28 mouse cellular contexts compared by ENCODE assay signal in the genomic region with DNA sequence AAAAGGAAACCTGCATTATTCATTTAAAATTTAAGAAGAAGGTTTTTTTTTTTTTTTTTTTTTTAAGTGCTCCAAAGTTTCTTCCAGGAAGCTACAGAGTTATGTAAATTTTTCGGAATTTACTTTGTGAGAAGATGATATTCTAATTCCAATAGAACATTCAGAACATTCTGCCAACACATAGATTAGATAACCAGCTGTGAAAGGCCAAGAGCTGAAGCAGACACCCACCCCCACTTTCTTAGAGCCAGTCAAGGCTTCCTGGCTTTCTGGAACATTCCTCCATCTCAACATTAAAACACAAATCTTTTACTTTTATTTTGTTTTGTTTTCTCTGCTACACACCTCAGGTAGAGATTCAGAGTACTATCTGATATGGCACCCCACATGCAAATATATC. TPM values are rescaled to one million over a fixed set of nuclear protein-coding genes. Genes with fewer than 3 reads are reported as not detected.
DNase-seq lines count a peak whose midpoint lies in the region; ATAC-seq and TF ChIP-seq lines count a peak whose summit lies in the region.
"Had no signal": no experiment of that assay in that cellular context is flagged by ENCODE, and none has a peak within 500 bp of the region (broad histone marks: within the 10 kb centered on the region; RNA-seq: fewer than 3 reads in every experiment).

No protein-coding gene starts in this region.

- TF ChIP-seq CTCF in midbrain, postnatal 0 days (IDR thresholded peaks at IDR 0.05): no peak

- no peak; the same call in 1 of the 2 replicates for ATAC-seq in liver, embryonic 11.5 days (replicated peaks; ENCODE audit: low FRiP score)
- ATAC-seq in liver, embryonic 12.5 days: peak; percentile 49; the same call in 1 of the 2 replicates
- no peak for ATAC-seq in liver, embryonic 15.5 days (ENCODE audit: insufficient read depth)
- 0 out of 2 replicates have a peak, but pooled peaks have one; percentile 23 for ATAC-seq in megakaryocyte-erythroid progenitor cell, adult 5-6 weeks (replicated peaks; ENCODE audit: low FRiP score, low TSS enrichment, poor library complexity, severe bottlenecking)
- ATAC-seq in midbrain, postnatal 0 days (ENCODE audit: low FRiP score): no peak
- ATAC-seq: forebrain, embryonic 15.5 days had no signal

- no peak overlapping the region for H3K4me2 ChIP-seq in liver, embryonic 11.5 days
- H3K4me2 ChIP-seq in liver, embryonic 12.5 days: peak overlapping the region; percentile 25; the same call in 1 of the 2 replicates
- H3K4me2 ChIP-seq in liver, embryonic 15.5 days: no peak overlapping the region
- no peak overlapping the region for H3K4me2 ChIP-seq in midbrain, postnatal 0 days (ENCODE audit: low read depth, low read length, poor library complexity, severe bottlenecking)
- H3K4me2 ChIP-seq: embryonic facial prominence, embryonic 12.5 days; embryonic facial prominence, embryonic 15.5 days; forebrain, embryonic 12.5 days; forebrain, embryonic 15.5 days; heart, embryonic 13.5 days; hindbrain, embryonic 12.5 days; hindbrain, embryonic 15.5 days had no signal

- no peak overlapping the region for H3K4me3 ChIP-seq in liver, embryonic 11.5 days (ENCODE audit: low read depth, low read length)
- no peak overlapping the region for H3K4me3 ChIP-seq in liver, embryonic 12.5 days
- H3K4me3 ChIP-seq in liver, embryonic 15.5 days (replicated peaks): no peak overlapping the region
- H3K4me3 ChIP-seq in midbrain, postnatal 0 days (ENCODE audit: low read depth, low read length): no peak overlapping the region
- H3K4me3 ChIP-seq: embryonic facial prominence, embryonic 12.5 days; embryonic facial prominence, embryonic 15.5 days; erythroblast, embryonic 14.5 days; forebrain, embryonic 12.5 days; forebrain, embryonic 15.5 days; heart, adult 2 months; heart, embryonic 10.5 days; heart, embryonic 13.5 days; hindbrain, embryonic 12.5 days; hindbrain, embryonic 15.5 days had no signal

- no peak overlapping the region for H3K9ac ChIP-seq in liver, embryonic 11.5 days (ENCODE audit: low read depth, low read length)
- H3K9ac ChIP-seq in liver, embryonic 12.5 days: peak overlapping the region; percentile 39; the same call in 1 of the 2 replicates
- H3K9ac ChIP-seq in liver, embryonic 15.5 days: no peak overlapping the region
- H3K9ac ChIP-seq in midbrain, postnatal 0 days (replicated peaks; ENCODE audit: low read length, poor library complexity, severe bottlenecking): no peak overlapping the region
- H3K9ac ChIP-seq: embryonic facial prominence, embryonic 12.5 days; embryonic facial prominence, embryonic 15.5 days; forebrain, embryonic 12.5 days; forebrain, embryonic 15.5 days; heart, embryonic 13.5 days; hindbrain, embryonic 12.5 days; hindbrain, embryonic 15.5 days had no signal

- H3K9me3 ChIP-seq in liver, embryonic 11.5 days (ENCODE audit: control insufficient read depth, low read length): no peaks in the 10 kb centered on the region
- H3K9me3 ChIP-seq in liver, embryonic 12.5 days (replicated peaks): no peaks in the 10 kb centered on the region
- no peaks in the 10 kb centered on the region for H3K9me3 ChIP-seq in liver, embryonic 15.5 days (replicated peaks)
- H3K9me3 ChIP-seq in midbrain, postnatal 0 days (ENCODE audit: low read length): no peaks in the 10 kb centered on the region
- H3K9me3 ChIP-seq: embryonic facial prominence, embryonic 12.5 days; embryonic facial prominence, embryonic 15.5 days; forebrain, embryonic 12.5 days; forebrain, embryonic 15.5 days; G1E; heart, embryonic 10.5 days; heart, embryonic 13.5 days; hindbrain, embryonic 12.5 days; hindbrain, embryonic 15.5 days had no signal

- no peak overlapping the region for H3K27ac ChIP-seq in liver, embryonic 11.5 days (ENCODE audit: low read depth, low read length)
- peak overlapping the region; percentile 79 for H3K27ac ChIP-seq in liver, embryonic 12.5 days
- 0 out of 2 replicates have a peak overlapping the region, but pooled peaks have one; percentile 24 for H3K27ac ChIP-seq in liver, embryonic 15.5 days (replicated peaks)
- H3K27ac ChIP-seq in midbrain, postnatal 0 days (ENCODE audit: low read depth, low read length): no peak overlapping the region
- H3K27ac ChIP-seq: embryonic facial prominence, embryonic 12.5 days; embryonic facial prominence, embryonic 15.5 days; forebrain, embryonic 12.5 days; forebrain, embryonic 15.5 days; heart, adult 2 months; heart, embryonic 10.5 days; heart, embryonic 13.5 days; hindbrain, embryonic 12.5 days; hindbrain, embryonic 15.5 days had no signal

- no peaks in the 10 kb centered on the region for H3K27me3 ChIP-seq in liver, embryonic 11.5 days (replicated peaks; ENCODE audit: control insufficient read depth, insufficient read depth, low read length)
- H3K27me3 ChIP-seq in liver, embryonic 12.5 days (replicated peaks): no peaks in the 10 kb centered on the region
- H3K27me3 ChIP-seq in liver, embryonic 15.5 days: no peaks in the 10 kb centered on the region
- no peaks in the 10 kb centered on the region for H3K27me3 ChIP-seq in midbrain, postnatal 0 days (ENCODE audit: insufficient read depth, low read length)
- H3K27me3 ChIP-seq: CH12.LX; embryonic facial prominence, embryonic 12.5 days; embryonic facial prominence, embryonic 15.5 days; forebrain, embryonic 12.5 days; forebrain, embryonic 15.5 days; heart, embryonic 13.5 days; hindbrain, embryonic 12.5 days; hindbrain, embryonic 15.5 days had no signal

- WGBS in liver, embryonic 11.5 days: 53% methylated on average over 1 of the region's 1 CpGs
- 33% methylated on average over 1 of the region's 1 CpGs for WGBS in liver, embryonic 12.5 days (ENCODE audit: insufficient replicate concordance)
- WGBS in liver, embryonic 15.5 days (ENCODE audit: insufficient replicate concordance): 26% methylated on average over 1 of the region's 1 CpGs
- 83% methylated on average over 1 of the region's 1 CpGs for WGBS in midbrain, postnatal 0 days

- peaks cover 10% of the 10 kb centered on the region for H3K4me1 ChIP-seq in liver, embryonic 11.5 days (replicated peaks; ENCODE audit: control insufficient read depth, insufficient read depth, low read length)
- H3K4me1 ChIP-seq in liver, embryonic 12.5 days: peaks cover 50% of the 10 kb centered on the region
- peaks cover 43% of the 10 kb centered on the region for H3K4me1 ChIP-seq in liver, embryonic 15.5 days (replicated peaks)
- no peaks in the 10 kb centered on the region for H3K4me1 ChIP-seq in midbrain, postnatal 0 days (ENCODE audit: insufficient read depth, low read length)
- H3K4me1 ChIP-seq: embryonic facial prominence, embryonic 12.5 days; embryonic facial prominence, embryonic 15.5 days; forebrain, embryonic 12.5 days; forebrain, embryonic 15.5 days; heart, embryonic 10.5 days; hindbrain, embryonic 12.5 days; hindbrain, embryonic 15.5 days had no signal

- peak; percentile 30 for DNase-seq in liver
- DNase-seq in liver, embryonic 11.5 days (ENCODE audit: low spot score): no peak
- DNase-seq in midbrain, postnatal 0 days (ENCODE audit: low spot score): no peak
- DNase-seq in natural killer cell, adult 2 months (ENCODE audit: low spot score in 2 of 2): no peak
- DNase-seq in thymus, postnatal 4 days: no peak
- DNase-seq: adrenal gland, adult 2 months; adrenal gland, postnatal 25 days; B cell, adult 2 months; cerebellum, adult 2 months; cerebellum, adult 9-11 months; cerebellum, postnatal 25 days; gastrocnemius, postnatal 25 days; heart, adult 2 months; heart, postnatal 14 days had no signal

- no peaks in the 10 kb centered on the region for H3K36me3 ChIP-seq in liver, embryonic 11.5 days (ENCODE audit: control insufficient read depth, insufficient read depth, low read length)
- no peaks in the 10 kb centered on the region for H3K36me3 ChIP-seq in liver, embryonic 12.5 days
- no peaks in the 10 kb centered on the region for H3K36me3 ChIP-seq in liver, embryonic 15.5 days (replicated peaks)
- H3K36me3 ChIP-seq in midbrain, postnatal 0 days (ENCODE audit: insufficient read depth, low read length): no peaks in the 10 kb centered on the region
- H3K36me3 ChIP-seq: embryonic facial prominence, embryonic 12.5 days; embryonic facial prominence, embryonic 15.5 days; forebrain, embryonic 12.5 days; forebrain, embryonic 15.5 days; G1E; heart, embryonic 10.5 days; heart, embryonic 13.5 days; hindbrain, embryonic 12.5 days; hindbrain, embryonic 15.5 days had no signal

RNA-seq across cellular contexts. Expression of gene Rad23b, which starts 10.9 kb away (rescaled TPM):
- polyA plus RNA-seq in liver, embryonic 11.5 days (2014; fragmentation: Nextera tagmentation; extraction: Ambion mirVana): 61.9 and 67.9 TPM in 2 replicates
- polyA plus RNA-seq in liver, embryonic 12.5 days (2016; fragmentation: Nextera tagmentation; extraction: Ambion mirVana): 65.0 and 65.6 TPM in 2 replicates
- polyA plus RNA-seq in liver, embryonic 15.5 days (2015; fragmentation: Nextera tagmentation; extraction: Ambion mirVana): 33.5 and 36.6 TPM in 2 replicates
- 107 and 112 TPM in 2 replicates for total RNA-seq in megakaryocyte-erythroid progenitor cell, adult 5-6 weeks (2014; fragmentation: Nextera tagmentation)
- total RNA-seq in megakaryocyte-erythroid progenitor cell, adult 5-6 weeks (2017): 172 and 177 TPM in 2 replicates
- total RNA-seq in midbrain, postnatal 0 days (2014; rRNA removed): 195 and 294 TPM in 2 replicates
- polyA plus RNA-seq in midbrain, postnatal 0 days (2015; fragmentation: Nextera tagmentation; extraction: Ambion mirVana): 80.0 and 87.1 TPM in 2 replicates

Comparison
In these comparisons a context has a peak if more than half of its experiments do, and no peak if none do; other contexts are left out.
1. ATAC-seq: peak in liver, embryonic 12.5 days (single experiment) and megakaryocyte-erythroid progenitor cell, adult 5-6 weeks (single experiment); none in liver, embryonic 11.5 days (single experiment), liver, embryonic 15.5 days (single experiment) and midbrain, postnatal 0 days (single experiment).
2. H3K27ac ChIP-seq: peak in liver, embryonic 12.5 days (single experiment) and liver, embryonic 15.5 days (single experiment); none in liver, embryonic 11.5 days (single experiment) and midbrain, postnatal 0 days (single experiment).